Mouse (Mus musculus) ES-Bruce4 (cell line): ENCODE measurements around the gene Pbsn. TPM values are rescaled to one million over a fixed set of nuclear protein-coding genes. Genes with fewer than 3 reads are reported as not detected.
A peak's percentile ranks its signal among the peaks of the same experiment; 100 is the strongest.
"Not testable (repeated sequence)": the region's sequence is repeated elsewhere in the genome, so short reads cannot be mapped to it uniquely, and the experiment has no call there.

Experiments
- H3K27ac ChIP-seq: 2 replicates; pipeline ENCODE4 v1.5.1; 2012; ENCODE audit warnings: low read length, inconsistent platforms; ENCODE audit not compliant: insufficient read depth
- H3K27me3 ChIP-seq: 2 replicates; pipeline ENCODE4 v1.6.1; 2012; ENCODE audit warnings: mild to moderate bottlenecking, low read length, inconsistent platforms; ENCODE audit not compliant: control insufficient read depth, poor library complexity, insufficient read depth, severe bottlenecking
- H3K36me3 ChIP-seq: 2 replicates; pipeline ENCODE4 v1.6.1; 2012; ENCODE audit warnings: inconsistent platforms, mild to moderate bottlenecking, low read length, moderate library complexity; ENCODE audit not compliant: control insufficient read depth, poor library complexity, insufficient read depth, severe bottlenecking
- H3K4me1 ChIP-seq: one replicate; pipeline ENCODE4 v1.8.1; 2011; ENCODE audit warnings: low read length; ENCODE audit not compliant: control insufficient read depth, insufficient read depth
- H3K4me3 ChIP-seq: 2 replicates; pipeline ENCODE4 v1.5.1; 2011; ENCODE audit warnings: low read depth, mild to moderate bottlenecking, low read length
- H3K9ac ChIP-seq: 2 replicates; pipeline ENCODE4 v1.6.1; 2012; ENCODE audit warnings: low read depth, mild to moderate bottlenecking, inconsistent platforms; ENCODE audit not compliant: poor library complexity, severe bottlenecking
- H3K9me3 ChIP-seq: replicated peaks from 2 replicates; pipeline ENCODE4 v1.6.1; 2012; ENCODE audit warnings: mild to moderate bottlenecking, low read length, inconsistent platforms; ENCODE audit not compliant: control insufficient read depth, poor library complexity, insufficient read depth, severe bottlenecking
- CTCF ChIP-seq: IDR thresholded peaks from one replicate; pipeline ENCODE4 v1.8.1; 2011; ENCODE audit warnings: low read depth, low read length
- EP300 ChIP-seq: IDR thresholded peaks from 2 replicates; pipeline ENCODE4 v1.6.1; 2011; ENCODE audit warnings: low read depth, low read length; ENCODE audit not compliant: insufficient read depth
- POLR2A ChIP-seq: IDR thresholded peaks from one replicate; pipeline ENCODE4 v1.8.1; 2011; ENCODE audit warnings: low read length; ENCODE audit not compliant: insufficient read depth
- polyA plus RNA-seq: library from polyadenylated mRNA; stranded (reverse); fragments of >200 nt; gene quantifications from 2 replicates; pipeline ENCODE4 v1.2.4, GENCODE M21; 2011; ENCODE audit warnings: low read depth; ENCODE audit not compliant: missing spikeins, insufficient read depth, insufficient read length

Pbsn gene
- not detected in 2 replicates for polyA plus RNA-seq

DNA sequence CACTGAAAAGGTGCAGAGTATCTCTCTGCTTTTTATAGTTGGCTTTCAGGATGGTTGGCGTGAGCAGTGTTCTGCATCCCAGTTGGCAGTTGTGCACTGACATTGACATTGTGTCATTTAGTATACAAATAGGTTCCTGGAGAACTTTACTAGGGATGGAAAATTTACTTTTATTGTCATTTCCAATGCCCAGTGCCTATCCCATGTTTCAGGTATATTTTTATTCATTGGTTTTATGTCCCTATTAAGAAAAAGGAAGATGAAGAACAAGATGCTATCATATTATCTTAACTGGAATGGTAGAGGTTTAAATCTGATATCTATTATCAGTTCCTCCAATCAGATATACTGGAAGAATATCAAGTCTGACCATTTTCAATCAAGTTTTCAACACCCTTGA is at the start of gene Pbsn:
Pbsn (minus strand) TSS at position 101 of the 400 bp plus-strand sequence.
- TF ChIP-seq CTCF = no peak
- no peak for TF ChIP-seq EP300
- TF ChIP-seq POLR2A = no peak
- no peaks in the 10 kb centered on the region for H3K36me3 ChIP-seq
- H3K4me1 ChIP-seq = no peaks in the 10 kb centered on the region
- H3K9ac ChIP-seq = no peak within 1 kb of the TSS
- no peak within 1 kb of the TSS for H3K27ac ChIP-seq
- no peak within 1 kb of the TSS for H3K4me3 ChIP-seq
- H3K9me3 ChIP-seq = no peaks in the 10 kb centered on the region
- H3K27me3 ChIP-seq = no peaks in the 10 kb centered on the region

DNA sequence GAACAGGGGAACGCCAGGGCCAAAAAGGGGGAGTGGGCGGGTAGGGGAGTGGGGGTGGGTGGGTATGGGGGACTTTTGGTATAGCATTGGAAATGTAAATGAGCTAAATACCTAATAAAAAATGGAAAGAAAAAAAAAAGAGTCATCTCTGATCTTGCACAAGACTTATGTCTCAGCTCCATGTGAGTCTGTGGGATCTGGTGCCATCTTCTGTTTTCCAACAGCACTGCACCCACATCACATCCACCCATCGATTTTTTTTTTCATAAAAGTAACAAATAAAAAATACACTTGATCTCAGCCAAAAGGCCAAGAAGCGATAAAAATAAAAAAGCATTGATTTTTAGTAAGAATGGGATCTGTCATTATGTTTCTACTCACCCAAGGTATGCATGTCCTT is 26.6 kb upstream of the Pbsn start:
- H3K27ac ChIP-seq, H3K9me3 ChIP-seq, H3K4me3 ChIP-seq, H3K4me1 ChIP-seq, H3K27me3 ChIP-seq, H3K9ac ChIP-seq, H3K36me3 ChIP-seq: not testable (repeated sequence)

DNA sequence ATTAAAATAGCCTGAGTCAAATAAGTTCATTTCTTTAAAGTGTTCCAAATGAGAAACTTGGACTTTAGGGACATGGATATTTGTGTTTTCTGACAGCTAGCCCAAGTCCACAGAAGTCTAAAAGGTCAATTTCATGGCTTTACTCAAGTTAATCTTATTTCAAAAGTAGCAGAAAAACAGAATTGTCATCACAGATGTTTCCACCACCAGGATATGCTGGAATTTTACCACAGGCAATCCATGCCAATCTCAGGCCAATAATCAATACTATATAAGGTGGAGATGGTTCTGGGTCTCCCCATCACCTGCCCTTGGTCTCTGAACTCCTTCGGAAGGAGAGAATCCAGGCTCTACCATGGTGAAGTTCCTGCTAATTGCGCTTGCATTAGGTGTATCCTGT is 11.0 kb upstream of the Pbsn start, which contains the start of gene Gm14744:
Gm14744 (plus strand) TSS at position 301 of the 400 bp plus-strand sequence.
- not testable (repeated sequence) for H3K4me1 ChIP-seq, H3K4me3 ChIP-seq

DNA sequence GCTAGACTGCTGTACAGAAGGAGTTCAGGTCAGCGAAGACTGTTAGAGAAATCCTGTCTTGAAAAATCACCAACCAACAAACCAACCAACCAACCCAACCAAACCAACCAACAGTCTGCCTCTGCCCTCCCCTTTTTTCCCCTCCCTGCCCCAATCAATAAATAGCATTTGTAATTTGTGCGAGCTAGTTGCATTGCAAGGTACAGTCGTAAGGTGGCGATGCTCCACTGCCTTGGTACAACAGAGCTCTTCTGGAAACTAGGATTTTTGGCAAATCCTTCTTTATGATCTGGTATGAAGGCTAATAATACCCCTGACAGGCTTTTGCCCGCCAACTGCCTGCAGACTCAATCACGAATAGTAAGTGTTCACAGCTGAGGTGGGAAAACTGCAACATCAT is 41.4 kb downstream of the Pbsn start:
- Histone ChIP-seq H3K4me1 (no peaks in the 10 kb centered on the region), H3K9ac (no peak overlapping the region), H3K4me3 (no peak overlapping the region), H3K9me3 (no peaks in the 10 kb centered on the region), H3K27ac (no peak overlapping the region), H3K36me3 (no peaks in the 10 kb centered on the region), H3K27me3 (no peaks in the 10 kb centered on the region)
- TF ChIP-seq POLR2A (no peak), EP300 (no peak), CTCF (no peak)

More for the DNA sequence above, 11.0 kb upstream of the Pbsn start, which contains the start of gene Gm14744:
- H3K9me3 ChIP-seq, H3K27me3 ChIP-seq, H3K36me3 ChIP-seq, H3K9ac ChIP-seq, H3K27ac ChIP-seq: not testable (repeated sequence)

DNA sequence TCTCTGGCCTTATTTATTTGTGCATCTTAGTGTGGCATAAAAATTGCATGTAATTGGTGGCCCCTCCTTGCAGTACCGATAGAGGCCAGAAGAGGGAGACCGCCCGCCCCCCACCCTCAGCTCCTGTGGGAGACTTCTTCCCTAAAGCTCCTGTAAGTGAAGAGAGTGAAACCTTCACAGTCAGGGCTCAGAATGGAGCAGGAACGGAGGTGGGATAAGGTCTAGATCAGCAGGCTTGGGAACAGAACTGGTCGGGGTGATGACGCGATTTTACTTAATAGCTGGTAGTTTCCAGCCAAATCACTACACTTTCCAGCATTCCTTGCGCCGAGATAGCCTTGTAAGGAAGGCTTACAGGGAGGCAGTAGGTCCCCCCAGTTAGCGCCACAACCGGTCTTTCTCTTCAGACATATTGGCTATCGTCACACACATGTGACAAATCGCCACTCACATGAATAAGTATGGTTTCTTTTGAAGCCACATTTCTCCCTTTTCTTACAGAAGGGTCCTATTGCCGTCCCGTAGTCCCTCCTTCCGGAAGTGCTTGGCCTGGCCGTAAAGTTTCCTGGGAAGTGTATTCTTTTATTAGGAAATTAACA is 42.7 kb downstream of the Pbsn start:
- Histone ChIP-seq H3K9ac (no peak overlapping the region), H3K27ac (peak overlapping the region; percentile 48; the same call in 1 of the 2 replicates), H3K9me3 (no peaks in the 10 kb centered on the region), H3K4me3 (peak overlapping the region; percentile 94), H3K36me3 (no peaks in the 10 kb centered on the region), H3K27me3 (no peaks in the 10 kb centered on the region), H3K4me1 (no peaks in the 10 kb centered on the region)
- TF ChIP-seq CTCF (peak; percentile 31), EP300 (no peak)

DNA sequence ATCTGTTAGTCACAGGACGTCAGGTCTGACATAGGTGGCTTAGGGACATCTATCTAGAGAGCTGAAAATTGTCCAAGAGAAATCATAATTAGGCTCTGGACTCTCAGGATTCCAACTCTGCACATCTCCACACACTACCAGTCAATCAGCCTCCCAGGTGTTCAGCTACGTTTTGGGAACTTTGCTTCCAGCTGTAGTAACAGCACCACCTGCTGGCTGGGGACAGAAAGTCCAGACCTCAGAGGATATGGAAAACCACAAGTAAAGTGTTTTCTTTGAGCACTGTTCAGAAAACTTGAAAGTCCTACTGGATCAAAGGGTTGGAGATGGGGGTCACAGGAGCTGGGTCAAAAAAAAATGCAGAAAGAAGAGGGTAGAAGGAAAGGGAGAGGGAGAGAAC is 44.8 kb downstream of the Pbsn start:
- Histone ChIP-seq H3K36me3 (no peaks in the 10 kb centered on the region), H3K27me3 (no peaks in the 10 kb centered on the region), H3K4me1 (no peaks in the 10 kb centered on the region), H3K9me3 (no peaks in the 10 kb centered on the region), H3K27ac (no peak overlapping the region), H3K4me3 (no peak overlapping the region), H3K9ac (no peak overlapping the region)
- TF ChIP-seq CTCF (peak; percentile 58), POLR2A (no peak), EP300 (no peak)
